Mouse (Mus musculus): ENCODE measurements around the gene Ifng.

DNA sequence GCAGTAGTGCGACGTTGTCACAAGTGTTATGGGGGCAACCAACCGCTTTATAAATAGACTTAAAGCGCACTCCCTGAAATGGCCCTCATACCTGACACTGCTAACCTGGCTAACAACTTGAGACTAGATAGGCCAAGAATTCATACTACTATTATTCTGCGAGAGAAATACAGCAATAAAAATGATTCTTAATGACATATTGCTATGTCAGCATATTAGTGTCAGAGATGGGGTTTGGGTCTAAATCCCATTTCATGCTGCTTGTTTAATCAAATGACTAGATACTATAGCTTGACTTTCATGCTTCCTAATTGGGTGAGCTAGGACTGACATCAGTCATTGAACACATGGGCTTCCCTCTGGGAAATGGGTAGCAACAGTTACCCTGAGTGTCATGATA lies 39.3 kb downstream of the Ifng start:
- TF ChIP-seq GATA1 (IDR thresholded peaks at IDR 0.05; ENCODE audit: borderline replicate concordance, low read length) = no peak
- TF ChIP-seq FLI1 (IDR thresholded peaks at IDR 0.05; ENCODE audit: low read length) = no peak
